Mouse (Mus musculus) hindbrain, embryonic 11.5 days (tissue): Measurements from ENCODE around the gene F5. TPM values are rescaled to one million over a fixed set of nuclear protein-coding genes. Genes with fewer than 3 reads are reported as not detected.

Experiments used
- polyA plus RNA-seq: library from polyadenylated mRNA; unstranded; fragments of >200 nt; fragmentation: Nextera tagmentation; extraction: Ambion mirVana; gene quantifications from 2 replicates; pipeline ENCODE4 v1.2.1, GENCODE M21; 2014

Gene F5
- polyA plus RNA-seq, 1 experiment from 2014 or later: 0.28 TPM

Other genes with a start within 250 kb of the F5 start
- 21.8 TPM in 2 replicates for gene Scyl3, start 222.7 kb upstream of the F5 start, polyA plus RNA-seq
- gene BC055324, start 157.0 kb upstream of the F5 start, polyA plus RNA-seq: 26.1 and 29.8 TPM in 2 replicates
- gene Mettl18, start 156.9 kb upstream of the F5 start, polyA plus RNA-seq: 8.2 and 11.2 TPM in 2 replicates
- gene Sele, start 103.6 kb upstream of the F5 start, polyA plus RNA-seq: not detected in 2 replicates
- not detected in 2 replicates for gene Sell, start 89.9 kb upstream of the F5 start, polyA plus RNA-seq
- gene Selp, start 36.6 kb upstream of the F5 start, polyA plus RNA-seq: 0.06 TPM in 1 of 2 replicates, not detected in the other
- gene Slc19a2, start 97.2 kb downstream of the F5 start, polyA plus RNA-seq: 9.2 and 9.4 TPM in 2 replicates
- gene Ccdc181, start 123.7 kb downstream of the F5 start, polyA plus RNA-seq: 16.3 and 18.1 TPM in 2 replicates
- 30.4 and 32.8 TPM in 2 replicates for gene Nme7, start 152.3 kb downstream of the F5 start, polyA plus RNA-seq
- gene Blzf1, start 155.7 kb downstream of the F5 start, polyA plus RNA-seq: 28.8 and 30.8 TPM in 2 replicates